Mouse (Mus musculus) kidney, adult 2 months (tissue): ENCODE data around the gene Ss18l2.

Experiments
- CTCF ChIP-seq: fragments of 200-500 bp; conservative IDR thresholded peaks from 2 replicates; pipeline ENCODE4 v1.5.1; 2011; ENCODE audit warnings: low read depth, mild to moderate bottlenecking, control low read depth, low read length, moderate library complexity, mixed read lengths; ENCODE audit not compliant: insufficient read depth, insufficient read length
- POLR2A ChIP-seq: fragments of 200-500 bp; IDR thresholded peaks from one replicate; pipeline ENCODE4 v1.6.1; 2011; ENCODE audit warnings: low read depth, low read length, control low read depth

DNA sequence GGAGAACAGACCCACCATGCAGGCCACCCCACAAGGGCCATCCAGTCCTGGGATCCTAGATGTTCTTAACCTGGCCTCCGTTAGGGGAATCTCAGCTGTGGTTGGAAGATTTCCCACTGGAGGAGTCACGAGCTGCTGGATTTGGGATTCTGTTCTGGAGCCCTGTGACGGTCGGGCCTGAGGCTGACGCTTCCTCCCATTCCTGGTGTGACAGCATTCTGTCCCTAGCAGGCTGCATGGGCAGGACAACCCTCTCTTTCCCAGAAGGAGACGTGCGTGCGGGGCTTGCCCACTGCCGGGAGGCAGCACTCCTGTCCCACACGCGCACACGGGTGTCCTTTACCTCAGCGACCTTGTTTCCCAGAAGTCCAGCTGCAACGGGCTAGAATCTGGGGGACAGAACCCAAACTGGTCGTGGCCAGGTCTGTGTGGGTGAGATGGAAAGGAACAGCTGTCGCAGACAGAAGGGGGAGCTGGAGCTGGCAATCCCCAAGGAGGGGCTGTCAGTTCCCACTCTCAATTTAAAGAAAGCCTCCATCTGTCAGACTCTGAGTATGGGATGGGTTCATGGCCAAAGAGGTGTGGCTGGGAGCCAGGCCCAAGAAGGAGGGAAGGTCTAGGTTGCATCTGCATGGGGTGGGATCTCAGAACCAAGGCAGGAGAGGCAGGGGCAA lies 43.0 kb upstream of the Ss18l2 start:
- TF ChIP-seq CTCF (no peak), POLR2A (no peak)
